Mouse (Mus musculus) hindbrain, postnatal 0 days (tissue): ENCODE results near the gene Top3a. TPM values are rescaled to one million over a fixed set of nuclear protein-coding genes. Genes with fewer than 3 reads are reported as not detected.
A peak's percentile ranks its signal among the peaks of the same experiment; 100 is the strongest.

Experiments
- ATAC-seq: fragments of 200-750 bp; cut with Nextera tagmentation; 2 replicates; pipeline ENCODE4 v1.8.0; 2017; ENCODE audit warnings: mild to moderate bottlenecking, moderate TSS enrichment, moderate library complexity
- DNase-seq: peaks from one replicate; pipeline ENCODE4 v3.0.0-alpha.2; 2015; ENCODE audit warnings: low spot score
- H3K27ac ChIP-seq: fragments of 300-500 bp; sonication (generic); 2 replicates; pipeline ENCODE4 v1.5.1; 2014; ENCODE audit warnings: mild to moderate bottlenecking
- H3K27me3 ChIP-seq: fragments of 300-500 bp; sonication (generic); 2 replicates; pipeline ENCODE4 v1.6.1; 2014; ENCODE audit warnings: low read length, mixed read lengths; ENCODE audit not compliant: insufficient read depth
- H3K36me3 ChIP-seq: fragments of 300-500 bp; sonication (generic); 2 replicates; pipeline ENCODE4 v1.6.1; 2014; ENCODE audit warnings: low read length, mixed read lengths; ENCODE audit not compliant: insufficient read depth
- H3K4me1 ChIP-seq: fragments of 300-500 bp; sonication (generic); 2 replicates; pipeline ENCODE4 v1.6.1; 2014; ENCODE audit warnings: antibody characterized with exemption, low read length, mixed read lengths; ENCODE audit not compliant: insufficient read depth
- H3K4me2 ChIP-seq: fragments of 300-500 bp; sonication (generic); 2 replicates; pipeline ENCODE4 v1.6.1; 2014; ENCODE audit warnings: low read depth, mild to moderate bottlenecking, low read length, moderate library complexity, mixed read lengths
- H3K4me3 ChIP-seq: fragments of 300-500 bp; sonication (generic); 2 replicates; pipeline ENCODE4 v1.5.1; 2014; ENCODE audit warnings: low read length
- H3K9ac ChIP-seq: fragments of 300-500 bp; sonication (generic); replicated peaks from 2 replicates; pipeline ENCODE4 v1.6.1; 2014; ENCODE audit warnings: mild to moderate bottlenecking, low read length, moderate library complexity, mixed read lengths
- H3K9me3 ChIP-seq: fragments of 300-500 bp; sonication (generic); 2 replicates; pipeline ENCODE4 v1.6.1; 2016; ENCODE audit warnings: low read length, mixed read lengths
- CTCF ChIP-seq: IDR thresholded peaks from 2 replicates; pipeline ENCODE4 v1.5.1; 2016; ENCODE audit warnings: antibody characterized with exemption, control low read depth, low read depth
- WGBS: fragments of 180-500 bp; shearing (Covaris S2); extraction: QIAGEN DNeasy Blood & Tissue Kit; methylation state at CpG from one replicate; pipeline ENCODE4 v1.1.7; 2014; 5-methylcytosine and 5-hydroxymethylcytosine counted together
- polyA plus RNA-seq: library from polyadenylated mRNA; unstranded; fragments of >200 nt; fragmentation: Nextera tagmentation; extraction: Ambion mirVana; gene quantifications from 2 replicates; pipeline ENCODE4 v1.2.1, GENCODE M21; 2015
- total RNA-seq: library from RNA; depleted of rRNA; stranded (reverse); fragments of >200 nt; gene quantifications from 2 replicates; pipeline ENCODE4 v1.2.3, GENCODE M21; 2014

The Top3a gene
- total and polyA plus RNA-seq, 2 experiments from 2014 or later, result 3.9 to 11.0 TPM

GRCm38 (mm10) chr11:60707672-60708071 lies 69.5 kb downstream of the Top3a start:
- DNase-seq, result no peak
- Histone ChIP-seq H3K4me2 (no peak overlapping the region), H3K9ac (no peak overlapping the region), H3K9me3 (no peaks in the 10 kb centered on the region), H3K27me3 (no peaks in the 10 kb centered on the region), H3K4me1 (peaks cover 7% of the 10 kb centered on the region; the same call in 1 of the 2 replicates), H3K36me3 (peaks cover 73% of the 10 kb centered on the region), H3K27ac (no peak overlapping the region), H3K4me3 (no peak overlapping the region)
- 66% methylated on average over 3 of the region's 3 CpGs for WGBS
- ATAC-seq, result no peak
- TF ChIP-seq CTCF, result no peak

- no peaks in the 10 kb centered on the region for H3K27me3 ChIP-seq
- no peak for DNase-seq
- peaks cover 65% of the 10 kb centered on the region for H3K36me3 ChIP-seq
- no peak overlapping the region for H3K27ac ChIP-seq
- no peak overlapping the region for H3K4me3 ChIP-seq
- no peak for ATAC-seq
- no peaks in the 10 kb centered on the region for H3K9me3 ChIP-seq
- 90% methylated on average over 14 of the region's 14 CpGs for WGBS
- H3K9ac ChIP-seq, result no peak overlapping the region
- H3K4me1 ChIP-seq, result peaks cover 7% of the 10 kb centered on the region; the same call in 1 of the 2 replicates
- H3K4me2 ChIP-seq, result no peak overlapping the region
- no peak for TF ChIP-seq CTCF
Observed at GRCm38 (mm10) chr11:60706696-60707480, 70.3 kb downstream of the Top3a start.

- peaks cover 58% of the 10 kb centered on the region for H3K36me3 ChIP-seq
- H3K4me2 ChIP-seq, result no peak overlapping the region
- no peaks in the 10 kb centered on the region for H3K9me3 ChIP-seq
- H3K9ac ChIP-seq, result no peak overlapping the region
- 92% methylated on average over 7 of the region's 7 CpGs for WGBS
- no peak overlapping the region for H3K4me3 ChIP-seq
- H3K4me1 ChIP-seq, result peaks cover 10% of the 10 kb centered on the region; the same call in 1 of the 2 replicates
- no peak for DNase-seq
- no peak overlapping the region for H3K27ac ChIP-seq
- no peak for ATAC-seq
- TF ChIP-seq CTCF, result no peak
- no peaks in the 10 kb centered on the region for H3K27me3 ChIP-seq
Observed at GRCm38 (mm10) chr11:60706076-60706475, 71.1 kb downstream of the Top3a start.

GRCm38 (mm10) chr11:60705255-60705654 lies 71.9 kb downstream of the Top3a start:
- H3K27ac ChIP-seq, result no peak overlapping the region
- H3K36me3 ChIP-seq, result peaks cover 51% of the 10 kb centered on the region
- WGBS, result 86% methylated on average over 3 of the region's 3 CpGs
- no peaks in the 10 kb centered on the region for H3K27me3 ChIP-seq
- H3K9me3 ChIP-seq, result no peaks in the 10 kb centered on the region
- no peak overlapping the region for H3K4me2 ChIP-seq
- ATAC-seq, result no peak
- no peak overlapping the region for H3K9ac ChIP-seq
- H3K4me3 ChIP-seq, result no peak overlapping the region
- TF ChIP-seq CTCF, result no peak
- no peak for DNase-seq
- H3K4me1 ChIP-seq, result peaks cover 14% of the 10 kb centered on the region; the same call in 1 of the 2 replicates

GRCm38 (mm10) chr11:60704023-60704880 lies 72.9 kb downstream of the Top3a start:
- peaks cover 41% of the 10 kb centered on the region for H3K36me3 ChIP-seq
- no peaks in the 10 kb centered on the region for H3K27me3 ChIP-seq
- no peak for TF ChIP-seq CTCF
- no peak for ATAC-seq
- no peak overlapping the region for H3K4me3 ChIP-seq
- H3K4me2 ChIP-seq, result no peak overlapping the region
- H3K9me3 ChIP-seq, result no peaks in the 10 kb centered on the region
- H3K9ac ChIP-seq, result no peak overlapping the region
- 87% methylated on average over 19 of the region's 19 CpGs for WGBS
- peak; percentile 34 for DNase-seq
- H3K4me1 ChIP-seq, result peaks cover 14% of the 10 kb centered on the region; the same call in 1 of the 2 replicates
- H3K27ac ChIP-seq, result no peak overlapping the region

- Histone ChIP-seq H3K4me3 (no peak overlapping the region), H3K9ac (no peak overlapping the region), H3K4me1 (peaks cover 23% of the 10 kb centered on the region; the same call in 1 of the 2 replicates), H3K4me2 (no peak overlapping the region), H3K27me3 (no peaks in the 10 kb centered on the region), H3K9me3 (no peaks in the 10 kb centered on the region), H3K27ac (0 out of 2 replicates have a peak overlapping the region, but pooled peaks have one; percentile 15), H3K36me3 (peaks cover 30% of the 10 kb centered on the region)
- TF ChIP-seq CTCF, result peak; percentile 83
- peak; percentile 61 for ATAC-seq
- peak; percentile 90 for DNase-seq
- WGBS, result 10% methylated on average over 4 of the region's 4 CpGs
Observed at GRCm38 (mm10) chr11:60703131-60703530, 74.0 kb downstream of the Top3a start.
